Mouse (Mus musculus) thymus, postnatal 0 days (tissue): Measurements from ENCODE around the gene Gm884. TPM values are rescaled to one million over a fixed set of nuclear protein-coding genes. Genes with fewer than 3 reads are reported as not detected.
"Not testable (repeated sequence)": the region's sequence is repeated elsewhere in the genome, so short reads cannot be mapped to it uniquely, and the experiment has no call there.

Experiments used
- DNase-seq: peaks from one replicate; pipeline ENCODE4 v3.0.0-alpha.2; 2015; ENCODE audit warnings: low spot score
- polyA plus RNA-seq: library from polyadenylated mRNA; unstranded; fragments of >200 nt; fragmentation: Nextera tagmentation; extraction: Ambion mirVana; gene quantifications from 2 replicates; pipeline ENCODE4 v1.2.1, GENCODE M21; 2015

Gm884 gene
- polyA plus RNA-seq, 1 experiment from 2014 or later = not detected

GRCm38 (mm10) chr11:103635481-103635880 lies 14.5 kb upstream of the Gm884 start:
- no peak for DNase-seq

GRCm38 (mm10) chr11:103634806-103635205 lies 13.9 kb upstream of the Gm884 start:
- DNase-seq = no peak

DNA sequence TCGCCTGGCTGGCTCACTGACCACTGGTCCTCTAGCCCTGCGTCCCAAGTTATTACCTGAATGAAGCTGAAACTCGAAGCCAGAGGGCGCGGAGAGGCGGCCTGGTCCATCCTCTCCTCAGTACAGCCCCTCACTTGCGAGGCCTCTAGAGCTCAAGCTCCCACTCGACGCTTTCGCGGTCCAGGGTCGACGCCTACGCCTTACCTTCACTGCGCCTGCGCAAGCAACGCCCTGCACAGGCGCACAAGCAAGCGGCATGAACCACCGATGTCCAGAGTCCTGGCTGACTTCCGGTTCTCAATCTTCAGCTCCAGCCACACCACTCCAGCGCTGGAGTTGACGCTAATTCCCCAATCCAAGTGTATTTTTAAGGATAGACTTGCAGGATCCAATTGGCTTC lies 6.5 kb upstream of the Gm884 start:
- no peak for DNase-seq

DNA sequence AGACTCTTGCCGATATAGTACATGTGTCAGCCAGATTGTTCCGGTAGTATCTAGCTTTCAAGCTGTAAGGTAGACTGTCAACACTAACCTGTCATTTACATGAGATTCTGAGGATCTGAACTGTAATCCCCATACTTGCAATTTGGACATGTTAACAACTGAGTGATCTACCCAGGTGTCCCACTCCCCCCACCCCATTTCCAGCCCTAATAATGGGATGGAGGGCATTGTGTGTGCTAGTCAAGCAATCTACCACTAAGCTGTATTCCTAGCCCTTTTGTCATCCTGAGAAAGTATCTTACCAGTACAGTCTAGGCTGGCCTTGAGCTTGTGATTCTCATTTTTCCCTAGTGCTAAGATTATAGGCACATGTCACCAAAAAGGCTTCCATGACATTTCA lies 10.2 kb downstream of the Gm884 start:
- DNase-seq = no peak

- no peak for DNase-seq
Observed at GRCm38 (mm10) chr11:103606611-103607010, 14.3 kb downstream of the Gm884 start.

- DNase-seq = no peak
Observed at GRCm38 (mm10) chr11:103578339-103578738, 42.6 kb downstream of the Gm884 start.

DNA sequence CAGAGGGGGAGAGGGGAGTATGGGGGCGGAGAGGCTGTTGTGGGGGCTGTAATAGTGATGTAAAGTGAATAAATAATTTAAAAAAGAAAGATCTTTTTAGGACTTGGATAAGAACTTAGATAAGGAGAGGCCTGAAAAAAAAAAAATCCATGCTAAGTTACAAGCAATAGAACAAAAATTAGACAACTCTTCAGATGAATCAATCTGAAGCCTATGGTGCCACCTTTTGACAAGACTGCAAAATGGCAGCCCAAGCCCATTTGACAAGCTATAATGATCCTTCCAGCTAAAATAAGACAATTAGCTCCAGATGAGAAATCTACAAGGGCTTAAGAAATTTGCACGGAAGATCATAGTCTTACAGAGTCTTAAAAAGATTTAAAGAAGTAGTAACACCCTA lies 64.9 kb downstream of the Gm884 start:
- DNase-seq = no peak

- not testable (repeated sequence) for DNase-seq
Observed at GRCm38 (mm10) chr11:103534973-103535372, 86.0 kb downstream of the Gm884 start.

GRCm38 (mm10) chr11:103512111-103512510 lies 108.8 kb downstream of the Gm884 start:
- no peak for DNase-seq

DNA sequence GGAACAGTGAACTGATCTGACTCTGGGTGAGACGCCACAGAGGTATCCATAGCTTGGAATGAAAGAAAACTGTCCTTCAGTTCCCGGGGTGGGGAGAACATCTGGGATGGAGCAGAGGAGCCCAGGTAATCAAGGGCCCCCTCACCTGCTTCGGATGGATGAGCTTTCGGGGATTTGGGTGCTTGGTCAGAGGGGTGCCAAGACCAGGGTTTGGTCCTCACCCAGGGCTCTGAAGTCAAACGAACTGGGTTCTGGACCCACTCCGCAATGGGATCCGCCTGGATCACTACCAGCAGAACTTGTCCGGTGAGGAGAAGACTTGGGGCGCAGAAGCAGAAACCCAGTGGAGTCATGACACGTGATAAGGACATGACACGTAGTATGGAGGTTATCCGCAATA lies 116.4 kb downstream of the Gm884 start, which contains the start of gene Lrrc37a:
TSS of gene Lrrc37a (minus strand) at position 101 of the 400 bp plus-strand sequence.
- no peak for DNase-seq

Other genes starting within 250 kb of the Gm884 start
- gene Plekhm1, start 208.5 kb downstream of the Gm884 start, polyA plus RNA-seq = 7.5 and 7.9 TPM in 2 replicates
- not detected in 2 replicates for gene Lrrc37a, start 116.5 kb downstream of the Gm884 start, polyA plus RNA-seq
- not detected in 2 replicates for gene Lyzl6, start 17.8 kb upstream of the Gm884 start, polyA plus RNA-seq
- gene Rprml, start 28.4 kb upstream of the Gm884 start, polyA plus RNA-seq = not detected in 2 replicates
- gene Gosr2, start 76.8 kb upstream of the Gm884 start, polyA plus RNA-seq = 87.5 and 91.5 TPM in 2 replicates
- 0.03 TPM in 1 of 2 replicates, not detected in the other for gene Wnt9b, start 128.7 kb upstream of the Gm884 start, polyA plus RNA-seq
- gene Wnt3, start 153.0 kb upstream of the Gm884 start, polyA plus RNA-seq = 0.13 and 0.17 TPM in 2 replicates